Comparison of ENCODE assay signal across 16 mouse cellular contexts in the genomic region with DNA sequence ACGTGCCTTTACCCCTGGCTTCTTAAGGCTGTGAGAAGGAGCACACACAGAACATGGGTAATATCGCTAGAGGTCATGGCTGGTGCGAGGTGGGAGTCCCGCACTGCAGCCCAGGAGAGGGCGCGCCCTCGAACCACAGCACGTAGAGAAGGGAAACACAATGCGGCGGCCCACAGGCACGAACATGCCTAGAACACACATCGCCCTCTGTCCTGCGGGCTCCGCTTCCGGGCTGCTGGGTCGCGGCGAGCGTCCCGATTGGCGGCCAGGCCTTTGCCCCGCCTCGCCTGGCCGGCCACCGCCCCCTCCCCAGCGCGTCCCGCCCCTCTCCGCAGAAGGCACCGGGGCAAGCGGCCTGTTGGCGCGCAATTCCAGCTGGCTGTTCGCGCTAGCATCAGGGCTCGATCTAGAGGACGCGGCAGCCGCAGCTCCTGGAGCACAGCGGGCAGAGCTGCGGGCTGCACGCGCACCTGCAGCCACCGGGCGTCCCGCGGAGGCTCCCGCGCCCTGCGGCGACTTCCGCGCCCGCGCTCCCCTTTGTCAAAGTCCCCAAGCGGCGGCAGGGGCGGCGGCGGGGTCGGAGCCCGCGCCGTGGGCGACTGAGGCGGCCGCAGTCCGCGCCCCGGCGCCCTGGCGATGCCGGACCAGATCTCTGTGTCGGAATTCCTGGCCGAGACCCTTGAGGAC. TPM values are rescaled to one million over a fixed set of nuclear protein-coding genes. Genes with fewer than 3 reads are reported as not detected.
DNase-seq lines count a peak whose midpoint lies in the region; ATAC-seq and TF ChIP-seq lines count a peak whose summit lies in the region.
"Not testable (repeated sequence)": the region's sequence is repeated elsewhere in the genome, so short reads cannot be mapped to it uniquely, and the experiment has no call there.
"Had no signal": no experiment of that assay in that cellular context is flagged by ENCODE, and none has a peak within 500 bp of the region (broad histone marks: within the 10 kb centered on the region; RNA-seq: fewer than 3 reads in every experiment).

Gene Gm21863, plus strand, starts transcription at position 637 of the 687 bp plus-strand sequence.

- H3K36me3 ChIP-seq in forebrain, embryonic 15.5 days; intestine, embryonic 14.5 days (ENCODE audit: control insufficient read depth, insufficient read depth, low read length); limb, embryonic 13.5 days; lung, postnatal 0 days (ENCODE audit: insufficient read depth, low read length); midbrain, embryonic 16.5 days (ENCODE audit: control insufficient read depth, insufficient read depth, low read length); stomach, embryonic 16.5 days (ENCODE audit: control insufficient read depth, insufficient read depth, low read length): not testable (repeated sequence)

- H3K9ac ChIP-seq in forebrain, embryonic 15.5 days (replicated peaks); intestine, embryonic 14.5 days (ENCODE audit: low read length); limb, embryonic 13.5 days; lung, postnatal 0 days (replicated peaks; ENCODE audit: low read depth); midbrain, embryonic 16.5 days (ENCODE audit: low read depth, low read length); stomach, embryonic 16.5 days (ENCODE audit: low read length): not testable (repeated sequence)

- H3K4me2 ChIP-seq in forebrain, embryonic 15.5 days (replicated peaks); intestine, embryonic 14.5 days (ENCODE audit: low read length); lung, postnatal 0 days (replicated peaks; ENCODE audit: low read depth, low read length); midbrain, embryonic 16.5 days (ENCODE audit: low read length); stomach, embryonic 16.5 days (ENCODE audit: low read depth, low read length): not testable (repeated sequence)
- H3K4me2 ChIP-seq in limb, embryonic 13.5 days (replicated peaks), result 0 out of 2 replicates have a peak within 1 kb of the TSS, but pooled peaks have one; percentile 3

- not testable (repeated sequence) for H3K9me3 ChIP-seq in forebrain, embryonic 15.5 days; intestine, embryonic 14.5 days (ENCODE audit: control insufficient read depth, low read length); lung, postnatal 0 days (ENCODE audit: low read length); midbrain, embryonic 16.5 days (replicated peaks; ENCODE audit: control insufficient read depth, low read length, poor library complexity, severe bottlenecking); stomach, embryonic 16.5 days (replicated peaks; ENCODE audit: control insufficient read depth, low read length)
- peaks cover 23% of the 10 kb centered on the region for H3K9me3 ChIP-seq in limb, embryonic 13.5 days

- not testable (repeated sequence) for TF ChIP-seq EP300 in lung, postnatal 0 days (IDR thresholded peaks at IDR 0.05)

- H3K4me1 ChIP-seq in forebrain, embryonic 15.5 days; intestine, embryonic 14.5 days (replicated peaks; ENCODE audit: control insufficient read depth, insufficient read depth, low read length); limb, embryonic 13.5 days; lung, postnatal 0 days (ENCODE audit: insufficient read depth, low read depth, low read length); midbrain, embryonic 16.5 days (ENCODE audit: control insufficient read depth, insufficient read depth, low read length); stomach, embryonic 16.5 days (ENCODE audit: control insufficient read depth, insufficient read depth, low read length): not testable (repeated sequence)

- 37% methylated on average over 62 of the region's 75 CpGs for whole genome bisulfite sequencing in forebrain, embryonic 15.5 days
- WGBS in intestine, embryonic 14.5 days, result 19% methylated on average over 63 of the region's 75 CpGs
- WGBS in limb, embryonic 13.5 days, result 20% methylated on average over 46 of the region's 75 CpGs
- WGBS in lung, postnatal 0 days, result 23% methylated on average over 34 of the region's 75 CpGs
- 28% methylated on average over 45 of the region's 75 CpGs for WGBS in midbrain, embryonic 16.5 days
- WGBS in stomach, embryonic 16.5 days, result 13% methylated on average over 58 of the region's 75 CpGs

- peak; percentile 100 for ATAC-seq in common myeloid progenitor, adult 5-6 weeks (replicated peaks; ENCODE audit: low read depth, poor library complexity, severe bottlenecking)
- peak; percentile 75; the same call in 1 of the 2 replicates for ATAC-seq in forebrain, embryonic 15.5 days (replicated peaks)
- ATAC-seq in hematopoietic stem cell, adult 5-6 weeks (replicated peaks in 1 of 2; ENCODE audit: insufficient read depth in 1 of 2, low FRiP score in 2 of 2, low TSS enrichment in 1 of 2, low read depth in 1 of 2, poor library complexity in 2 of 2, severe bottlenecking in 2 of 2), result peak; percentile 97 to 100
- ATAC-seq in intestine, embryonic 14.5 days (replicated peaks; ENCODE audit: low FRiP score, low TSS enrichment, low read depth), result peak; percentile 82; the same call in 1 of the 2 replicates
- ATAC-seq in limb, embryonic 13.5 days (ENCODE audit: low FRiP score, low read depth), result 0 out of 2 replicates have a peak, but pooled peaks have one; percentile 40
- peak; percentile 72 for ATAC-seq in lung, postnatal 0 days
- peak; percentile 82 for ATAC-seq in midbrain, embryonic 16.5 days
- peak; percentile 87 for ATAC-seq in stomach, embryonic 16.5 days (ENCODE audit: insufficient read depth, low FRiP score)

- not testable (repeated sequence) for TF ChIP-seq CTCF in lung, postnatal 0 days (IDR thresholded peaks at IDR 0.05)

- DNase-seq in intestine, embryonic 14.5 days (ENCODE audit: low spot score); lung, postnatal 0 days (ENCODE audit: low spot score): not testable (repeated sequence)

- not testable (repeated sequence) for H3K27me3 ChIP-seq in forebrain, embryonic 15.5 days; intestine, embryonic 14.5 days (replicated peaks; ENCODE audit: control insufficient read depth, insufficient read depth, low read length); limb, embryonic 13.5 days; lung, postnatal 0 days (replicated peaks; ENCODE audit: insufficient read depth, low read length); midbrain, embryonic 16.5 days (ENCODE audit: control insufficient read depth, insufficient read depth, low read depth, low read length); stomach, embryonic 16.5 days (ENCODE audit: control insufficient read depth, insufficient read depth, low read length)

- not testable (repeated sequence) for H3K4me3 ChIP-seq in forebrain, embryonic 15.5 days; intestine, embryonic 14.5 days (ENCODE audit: low read depth, low read length); lung, postnatal 0 days (ENCODE audit: low read depth, low read length); midbrain, embryonic 16.5 days (ENCODE audit: low read depth, low read length); stomach, embryonic 16.5 days (replicated peaks; ENCODE audit: low read length)
- H3K4me3 ChIP-seq in limb, embryonic 13.5 days, result peak within 1 kb of the TSS; percentile 11; the same call in 1 of the 2 replicates

- H3K27ac ChIP-seq in forebrain, embryonic 15.5 days (replicated peaks); intestine, embryonic 14.5 days (ENCODE audit: low read depth); limb, embryonic 13.5 days; lung, postnatal 0 days (ENCODE audit: low read length); midbrain, embryonic 16.5 days (ENCODE audit: low read length); stomach, embryonic 16.5 days (ENCODE audit: low read length): not testable (repeated sequence)

RNA-seq across cellular contexts. Expression of gene Gm21863, which starts in this region (rescaled TPM):
- not detected in 2 replicates for total RNA-seq in common myeloid progenitor, adult 5-6 weeks (2017)
- not detected in 2 replicates for polyA plus RNA-seq in forebrain, embryonic 15.5 days (2015; fragmentation: Nextera tagmentation; extraction: Ambion mirVana)
- total RNA-seq in hematopoietic stem cell, adult 5-6 weeks (2017), result not detected in 2 replicates
- polyA plus RNA-seq in intestine, embryonic 14.5 days (2014; fragmentation: Nextera tagmentation; extraction: Ambion mirVana), result not detected in 2 replicates
- polyA plus RNA-seq in limb, embryonic 13.5 days (2015; fragmentation: Nextera tagmentation; extraction: Ambion mirVana), result not detected in 2 replicates
- polyA plus RNA-seq in lung, postnatal 0 days (2015; fragmentation: Nextera tagmentation; extraction: Ambion mirVana), result not detected in 2 replicates
- not detected in 2 replicates for polyA plus RNA-seq in midbrain, embryonic 16.5 days (2015; fragmentation: Nextera tagmentation; extraction: Ambion mirVana)
- not detected in 2 replicates for polyA plus RNA-seq in stomach, embryonic 16.5 days (2015; fragmentation: Nextera tagmentation; extraction: Ambion mirVana)
- total RNA-seq: adrenal gland, postnatal 14 days; gastrocnemius, adult 8-10 months; heart, adult 8-10 months; layer of hippocampus, postnatal 14 days; left cerebral cortex, postnatal 25 days; MEL had no signal
- polyA plus RNA-seq: lung, adult 2 months; thymus, adult 2 months had no signal

Comparison
In these comparisons a context has a peak if more than half of its experiments do, and no peak if none do; other contexts are left out.
1. Peak in ATAC-seq in common myeloid progenitor, adult 5-6 weeks; RNA of the gene not detected or under 1 TPM.
2. Peak in ATAC-seq in forebrain, embryonic 15.5 days; RNA of the gene not detected or under 1 TPM.
3. Peak in ATAC-seq in hematopoietic stem cell, adult 5-6 weeks; RNA of the gene not detected or under 1 TPM.
4. Peak in ATAC-seq in intestine, embryonic 14.5 days; RNA of the gene not detected or under 1 TPM.
5. Peak in ATAC-seq, H3K4me3 ChIP-seq and H3K4me2 ChIP-seq in limb, embryonic 13.5 days; RNA of the gene not detected or under 1 TPM.
6. Peak in ATAC-seq in lung, postnatal 0 days; RNA of the gene not detected or under 1 TPM.
7. Peak in ATAC-seq in midbrain, embryonic 16.5 days; RNA of the gene not detected or under 1 TPM.
8. Peak in ATAC-seq in stomach, embryonic 16.5 days; RNA of the gene not detected or under 1 TPM.
9. ATAC-seq: peak in every context shown above with its lines; median percentile 100 in common myeloid progenitor, adult 5-6 weeks; 98 in hematopoietic stem cell, adult 5-6 weeks; 87 in stomach, embryonic 16.5 days; 82 in intestine, embryonic 14.5 days; 82 in midbrain, embryonic 16.5 days; 75 in forebrain, embryonic 15.5 days; 72 in lung, postnatal 0 days; 40 in limb, embryonic 13.5 days.